Mouse (Mus musculus) ES-E14 (cell line): ENCODE results near the gene Rims3.

Experiments used
- HCFC1 ChIP-seq: IDR thresholded peaks from 2 replicates; pipeline ENCODE4 v1.6.1; 2012; ENCODE audit warnings: low read length, inconsistent platforms, borderline replicate concordance; ENCODE audit not compliant: insufficient read depth
- ZC3H11A ChIP-seq: IDR thresholded peaks from 2 replicates; pipeline ENCODE4 v1.6.1; 2012; ENCODE audit warnings: low read depth, mild to moderate bottlenecking, inconsistent platforms, low read length, borderline replicate concordance
- ZNF384 ChIP-seq: IDR thresholded peaks from 2 replicates; pipeline ENCODE4 v1.6.1; 2012; ENCODE audit warnings: low read depth, low read length, inconsistent platforms

- TF ChIP-seq HCFC1 (no peak), ZNF384 (no peak), ZC3H11A (no peak)
These were observed 70.1 kb downstream of the Rims3 start, which contains the start of gene Exo5 for GRCm38 (mm10) chr4:120924554-120925299.
